Mouse (Mus musculus): ENCODE measurements around the gene Crhbp. TPM values are rescaled to one million over a fixed set of nuclear protein-coding genes. Genes with fewer than 3 reads are reported as not detected.
A peak's percentile ranks its signal among the peaks of the same experiment; 100 is the strongest.

Gene Crhbp
- 0.28 and 0.30 TPM in 2 replicates for polyA plus RNA-seq (2015; fragmentation: Nextera tagmentation; extraction: Ambion mirVana)

DNA sequence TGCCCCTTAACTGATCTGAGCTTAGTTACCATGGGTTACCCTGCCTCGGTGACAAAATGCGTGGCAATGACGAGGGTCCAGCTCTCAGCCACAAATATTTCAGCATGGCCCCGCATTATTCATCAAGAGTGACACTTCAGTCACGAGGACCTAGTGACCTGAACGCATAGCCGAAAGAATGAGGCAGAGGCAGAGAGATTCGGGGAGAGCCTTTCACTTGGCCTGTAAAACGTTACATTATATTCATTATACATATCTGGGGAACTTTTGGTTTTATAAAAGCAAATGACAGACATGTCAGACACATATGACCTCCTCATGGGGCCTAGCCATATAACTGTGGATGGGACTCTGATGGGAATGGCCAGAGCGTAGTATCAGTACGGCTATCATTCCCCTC, at the start of gene Crhbp:
TSS of gene Crhbp (minus strand) at position 101 of the 400 bp plus-strand sequence.
- WGBS: 61% methylated on average over 11 of the region's 11 CpGs
- no peak for ATAC-seq (ENCODE audit: insufficient read depth, low FRiP score, low read depth)
- peak within 1 kb of the TSS; percentile 43 for H3K4me3 ChIP-seq (replicated peaks)
- H3K27ac ChIP-seq: no peak within 1 kb of the TSS
- H3K36me3 ChIP-seq: no peaks in the 10 kb centered on the region
- H3K9me3 ChIP-seq: no peaks in the 10 kb centered on the region
- peaks cover 11% of the 10 kb centered on the region for H3K4me1 ChIP-seq
- peak within 1 kb of the TSS; percentile 91 for H3K4me2 ChIP-seq
- no peak within 1 kb of the TSS for H3K9ac ChIP-seq
- H3K27me3 ChIP-seq (replicated peaks): peaks cover 30% of the 10 kb centered on the region

- Histone ChIP-seq H3K9me3 (no peaks in the 10 kb centered on the region), H3K4me2 (no peak overlapping the region), H3K9ac (no peak overlapping the region), H3K4me3 (replicated peaks) (no peak overlapping the region), H3K36me3 (no peaks in the 10 kb centered on the region), H3K4me1 (peaks cover 4% of the 10 kb centered on the region; the same call in 1 of the 2 replicates), H3K27me3 (replicated peaks) (no peaks in the 10 kb centered on the region), H3K27ac (0 out of 2 replicates have a peak overlapping the region, but pooled peaks have one; percentile 36)
- ATAC-seq (ENCODE audit: insufficient read depth, low FRiP score, low read depth): no peak
- WGBS: 48% methylated on average over 5 of the region's 5 CpGs
Observed at GRCm38 (mm10) chr13:95493296-95493695, 48.6 kb upstream of the Crhbp start.

GRCm38 (mm10) chr13:95491327-95491726, 46.6 kb upstream of the Crhbp start:
- Histone ChIP-seq H3K4me3 (replicated peaks) (no peak overlapping the region), H3K27ac (no peak overlapping the region), H3K4me2 (no peak overlapping the region), H3K9me3 (no peaks in the 10 kb centered on the region), H3K27me3 (replicated peaks) (no peaks in the 10 kb centered on the region), H3K4me1 (peaks cover 4% of the 10 kb centered on the region; the same call in 1 of the 2 replicates), H3K9ac (no peak overlapping the region), H3K36me3 (no peaks in the 10 kb centered on the region)
- WGBS: 57% methylated on average over 11 of the region's 11 CpGs
- ATAC-seq (ENCODE audit: insufficient read depth, low FRiP score, low read depth): peak; percentile 53; the same call in 1 of the 2 replicates

GRCm38 (mm10) chr13:95484664-95485063, 39.9 kb upstream of the Crhbp start:
- Histone ChIP-seq H3K4me3 (replicated peaks) (no peak overlapping the region), H3K4me2 (no peak overlapping the region), H3K9ac (no peak overlapping the region), H3K36me3 (no peaks in the 10 kb centered on the region), H3K27me3 (replicated peaks) (no peaks in the 10 kb centered on the region), H3K4me1 (no peaks in the 10 kb centered on the region), H3K9me3 (no peaks in the 10 kb centered on the region), H3K27ac (no peak overlapping the region)
- no peak; the same call in 1 of the 2 replicates for ATAC-seq (ENCODE audit: insufficient read depth, low FRiP score, low read depth)
- 16% methylated on average over 5 of the region's 5 CpGs for WGBS

GRCm38 (mm10) chr13:95481428-95481827, 36.7 kb upstream of the Crhbp start:
- WGBS: 5% methylated on average over 4 of the region's 4 CpGs
- H3K9ac ChIP-seq: no peak overlapping the region

GRCm38 (mm10) chr13:95478671-95479413, 34.1 kb upstream of the Crhbp start, which contains the start of gene S100z:
S100z (minus strand) TSS chr13:95478721.
- no peak for ATAC-seq (ENCODE audit: insufficient read depth, low FRiP score, low read depth)
- Histone ChIP-seq H3K9me3 (no peaks in the 10 kb centered on the region), H3K27ac (no peak within 1 kb of the TSS), H3K27me3 (replicated peaks) (no peaks in the 10 kb centered on the region), H3K9ac (no peak within 1 kb of the TSS), H3K4me1 (no peaks in the 10 kb centered on the region), H3K4me2 (no peak within 1 kb of the TSS), H3K4me3 (replicated peaks) (no peak within 1 kb of the TSS), H3K36me3 (no peaks in the 10 kb centered on the region)
- 86% methylated on average over 21 of the region's 21 CpGs for WGBS

More at GRCm38 (mm10) chr13:95481428-95481827, 36.7 kb upstream of the Crhbp start:
- no peak overlapping the region for H3K27ac ChIP-seq
- no peaks in the 10 kb centered on the region for H3K4me1 ChIP-seq
- no peak overlapping the region for H3K4me2 ChIP-seq
- ATAC-seq (ENCODE audit: insufficient read depth, low FRiP score, low read depth): no peak
- no peaks in the 10 kb centered on the region for H3K27me3 ChIP-seq (replicated peaks)
- no peaks in the 10 kb centered on the region for H3K9me3 ChIP-seq
- H3K36me3 ChIP-seq: no peaks in the 10 kb centered on the region
- no peak overlapping the region for H3K4me3 ChIP-seq (replicated peaks)

- no peak overlapping the region for H3K4me3 ChIP-seq (replicated peaks)
- H3K27me3 ChIP-seq (replicated peaks): no peaks in the 10 kb centered on the region
- H3K4me2 ChIP-seq: no peak overlapping the region
- H3K9ac ChIP-seq: no peak overlapping the region
- H3K36me3 ChIP-seq: no peaks in the 10 kb centered on the region
- H3K9me3 ChIP-seq: no peaks in the 10 kb centered on the region
- ATAC-seq (ENCODE audit: insufficient read depth, low FRiP score, low read depth): no peak
- no peak overlapping the region for H3K27ac ChIP-seq
- H3K4me1 ChIP-seq: no peaks in the 10 kb centered on the region
- 75% methylated on average over 6 of the region's 6 CpGs for WGBS
Observed at GRCm38 (mm10) chr13:95477173-95477572, 32.4 kb upstream of the Crhbp start.

- H3K36me3 ChIP-seq: no peaks in the 10 kb centered on the region
- no peaks in the 10 kb centered on the region for H3K27me3 ChIP-seq (replicated peaks)
- no peak overlapping the region for H3K9ac ChIP-seq
- H3K9me3 ChIP-seq: no peaks in the 10 kb centered on the region
- no peak overlapping the region for H3K27ac ChIP-seq
- H3K4me2 ChIP-seq: no peak overlapping the region
- no peaks in the 10 kb centered on the region for H3K4me1 ChIP-seq
- no peak for ATAC-seq (ENCODE audit: insufficient read depth, low FRiP score, low read depth)
- H3K4me3 ChIP-seq (replicated peaks): no peak overlapping the region
- WGBS: 23% methylated on average over 7 of the region's 7 CpGs
Observed at GRCm38 (mm10) chr13:95475124-95475523, 30.4 kb upstream of the Crhbp start.

DNA sequence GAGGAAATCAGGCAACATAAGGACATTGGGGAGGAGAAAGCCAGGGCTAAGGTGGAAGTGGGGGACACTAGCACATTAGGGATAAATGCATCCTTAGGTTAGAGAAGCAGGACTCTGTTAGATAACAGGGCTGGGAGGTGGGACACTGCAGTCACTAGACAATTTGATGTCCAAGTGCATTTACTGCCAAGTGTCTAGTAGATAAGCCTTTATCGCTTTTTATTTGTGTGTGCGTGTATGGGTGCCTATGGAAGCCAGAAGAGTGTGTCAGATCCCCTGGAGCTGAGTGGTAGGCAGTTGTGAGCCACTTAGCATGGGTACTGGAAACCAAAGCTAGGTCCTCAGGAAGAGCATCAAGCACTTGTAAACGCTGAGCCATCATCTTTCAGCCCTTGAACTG, 29.6 kb upstream of the Crhbp start:
- Histone ChIP-seq H3K4me1 (no peaks in the 10 kb centered on the region), H3K27me3 (replicated peaks) (no peaks in the 10 kb centered on the region), H3K27ac (no peak overlapping the region), H3K36me3 (no peaks in the 10 kb centered on the region), H3K4me2 (no peak overlapping the region), H3K9ac (no peak overlapping the region), H3K4me3 (replicated peaks) (no peak overlapping the region), H3K9me3 (no peaks in the 10 kb centered on the region)
- 76% methylated on average over 3 of the region's 3 CpGs for WGBS
- peak; percentile 27; the same call in 1 of the 2 replicates for ATAC-seq (ENCODE audit: insufficient read depth, low FRiP score, low read depth)

GRCm38 (mm10) chr13:95470970-95471369, 26.2 kb upstream of the Crhbp start:
- no peaks in the 10 kb centered on the region for H3K4me1 ChIP-seq
- no peak overlapping the region for H3K4me3 ChIP-seq (replicated peaks)
- H3K4me2 ChIP-seq: no peak overlapping the region
- H3K36me3 ChIP-seq: no peaks in the 10 kb centered on the region
- no peaks in the 10 kb centered on the region for H3K9me3 ChIP-seq
- no peak overlapping the region for H3K27ac ChIP-seq
- 64% methylated on average over 2 of the region's 2 CpGs for WGBS
- H3K9ac ChIP-seq: no peak overlapping the region
- ATAC-seq (ENCODE audit: insufficient read depth, low FRiP score, low read depth): no peak
- H3K27me3 ChIP-seq (replicated peaks): no peaks in the 10 kb centered on the region

DNA sequence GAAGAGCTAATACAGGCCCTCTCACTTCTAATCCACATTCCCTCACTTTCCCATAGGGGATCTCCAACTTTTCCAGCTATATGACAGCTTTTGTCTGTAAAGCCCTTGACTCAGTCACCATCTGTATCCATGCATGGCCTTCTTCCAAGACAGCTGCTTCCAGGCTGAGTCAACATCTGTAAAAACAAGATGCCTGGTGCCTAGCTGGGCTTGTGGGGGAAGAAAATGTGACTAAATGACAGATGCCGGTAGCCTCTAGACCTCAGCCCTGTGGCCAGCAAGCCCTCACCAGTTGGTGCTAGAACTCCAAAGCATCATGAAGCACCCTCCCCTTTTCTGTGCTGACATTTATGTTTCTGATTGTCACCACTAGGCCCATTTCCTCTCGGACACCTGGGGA, 6.8 kb upstream of the Crhbp start:
- H3K4me3 ChIP-seq (replicated peaks): no peak overlapping the region
- no peaks in the 10 kb centered on the region for H3K9me3 ChIP-seq
- H3K27ac ChIP-seq: no peak overlapping the region
- no peaks in the 10 kb centered on the region for H3K27me3 ChIP-seq (replicated peaks)
- ATAC-seq (ENCODE audit: insufficient read depth, low FRiP score, low read depth): no peak
- H3K4me1 ChIP-seq: no peaks in the 10 kb centered on the region
- WGBS: 67% methylated on average over 2 of the region's 2 CpGs
- H3K36me3 ChIP-seq: no peaks in the 10 kb centered on the region
- no peak overlapping the region for H3K4me2 ChIP-seq
- no peak overlapping the region for H3K9ac ChIP-seq

DNA sequence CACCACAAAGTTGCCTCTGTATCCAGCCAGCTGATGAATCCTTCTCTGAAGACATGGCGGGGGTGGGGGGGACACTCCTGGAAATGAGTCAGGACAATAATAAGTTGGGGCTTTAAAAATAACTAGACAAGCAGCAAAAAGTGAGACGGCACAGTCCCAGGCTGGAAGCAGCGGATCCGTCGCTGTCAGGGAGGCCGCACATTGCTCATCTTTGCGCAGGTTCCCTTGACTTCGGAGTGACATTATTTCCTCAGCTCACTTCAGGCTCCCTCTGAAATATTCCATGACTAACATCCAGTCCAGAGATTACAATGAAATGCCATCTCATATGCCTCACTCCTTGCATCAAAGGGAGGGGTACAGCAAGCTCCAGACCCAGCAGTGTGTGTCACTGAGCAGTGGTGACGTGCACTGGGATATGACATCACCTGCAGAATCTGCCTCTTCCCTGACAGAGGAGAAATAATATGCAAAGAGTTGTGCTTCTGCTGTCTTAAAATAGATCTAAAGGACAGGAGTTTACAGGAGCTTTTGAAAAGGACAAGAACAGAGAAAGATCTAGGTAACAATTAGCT, 6.0 kb upstream of the Crhbp start:
- 84% methylated on average over 9 of the region's 9 CpGs for WGBS
- no peak for ATAC-seq (ENCODE audit: insufficient read depth, low FRiP score, low read depth)
- H3K4me1 ChIP-seq: no peaks in the 10 kb centered on the region
- no peak overlapping the region for H3K9ac ChIP-seq
- H3K36me3 ChIP-seq: no peaks in the 10 kb centered on the region
- H3K4me3 ChIP-seq (replicated peaks): no peak overlapping the region
- peaks cover 4% of the 10 kb centered on the region; the same call in 1 of the 2 replicates for H3K27me3 ChIP-seq (replicated peaks)
- no peak overlapping the region for H3K4me2 ChIP-seq
- H3K27ac ChIP-seq: no peak overlapping the region
- no peaks in the 10 kb centered on the region for H3K9me3 ChIP-seq

All from stomach, embryonic 15.5 days (tissue).